Mouse (Mus musculus): ENCODE measurements around the gene Cyp2e1. TPM values are rescaled to one million over a fixed set of nuclear protein-coding genes. Genes with fewer than 3 reads are reported as not detected.

Gene Cyp2e1
- not detected for polyA plus RNA-seq (2017; shearing (Covaris generic))

GRCm38 (mm10) chr7:140763447-140764020 lies at the start of gene Cyp2e1:
Gene Cyp2e1 (plus strand): TSS chr7:140763739.

GRCm38 (mm10) chr7:140787406-140788052 lies 24.0 kb downstream of the Cyp2e1 start, which contains the start of gene Syce1:
Gene Syce1 (minus strand): TSS chr7:140787852.

GRCm38 (mm10) chr7:140821653-140822329 lies 58.3 kb downstream of the Cyp2e1 start, which contains the start of gene Zfp941:
Gene Zfp941 (minus strand): TSS chr7:140822178.

Other genes starting within 250 kb of the Cyp2e1 start
- gene Olfr538, start 195.9 kb upstream of the Cyp2e1 start, polyA plus RNA-seq (2017; shearing (Covaris generic)), result not detected
- 0.05 TPM for gene Olfr46, start 162.5 kb upstream of the Cyp2e1 start, polyA plus RNA-seq (2017; shearing (Covaris generic))
- not detected for gene Olfr61, start 134.8 kb upstream of the Cyp2e1 start, polyA plus RNA-seq (2017; shearing (Covaris generic))
- gene Olfr53, start 117.3 kb upstream of the Cyp2e1 start, polyA plus RNA-seq (2017; shearing (Covaris generic)), result not detected
- 0.21 TPM for gene Olfr539, start 103.8 kb upstream of the Cyp2e1 start, polyA plus RNA-seq (2017; shearing (Covaris generic))
- 0.06 TPM for gene Olfr45, start 81.8 kb upstream of the Cyp2e1 start, polyA plus RNA-seq (2017; shearing (Covaris generic))
- not detected for gene Olfr541, start 66.5 kb upstream of the Cyp2e1 start, polyA plus RNA-seq (2017; shearing (Covaris generic))
- gene Syce1, start 24.1 kb downstream of the Cyp2e1 start, polyA plus RNA-seq (2017; shearing (Covaris generic)), result not detected
- gene Zfp941, start 58.4 kb downstream of the Cyp2e1 start, polyA plus RNA-seq (2017; shearing (Covaris generic)), result 0.18 TPM
- not detected for gene Urah, start 71.3 kb downstream of the Cyp2e1 start, polyA plus RNA-seq (2017; shearing (Covaris generic))
- gene Scgb1c1, start 81.8 kb downstream of the Cyp2e1 start, polyA plus RNA-seq (2017; shearing (Covaris generic)), result not detected
- 0.30 TPM for gene Odf3, start 84.1 kb downstream of the Cyp2e1 start, polyA plus RNA-seq (2017; shearing (Covaris generic))
- 1.3 TPM for gene Gm45785, start 92.6 kb downstream of the Cyp2e1 start, polyA plus RNA-seq (2017; shearing (Covaris generic))
- gene Ric8a, start 93.2 kb downstream of the Cyp2e1 start, polyA plus RNA-seq (2017; shearing (Covaris generic)), result 107 TPM
- 51.2 TPM for gene Bet1l, start 93.8 kb downstream of the Cyp2e1 start, polyA plus RNA-seq (2017; shearing (Covaris generic))
- 145 TPM for gene Psmd13, start 118.2 kb downstream of the Cyp2e1 start, polyA plus RNA-seq (2017; shearing (Covaris generic))
- 2.6 TPM for gene Sirt3, start 118.6 kb downstream of the Cyp2e1 start, polyA plus RNA-seq (2017; shearing (Covaris generic))
- not detected for gene Cox8b, start 136.7 kb downstream of the Cyp2e1 start, polyA plus RNA-seq (2017; shearing (Covaris generic))
- gene Nlrp6, start 157.2 kb downstream of the Cyp2e1 start, polyA plus RNA-seq (2017; shearing (Covaris generic)), result 0.11 TPM
- 9.2 TPM for gene Pgghg, start 177.7 kb downstream of the Cyp2e1 start, polyA plus RNA-seq (2017; shearing (Covaris generic))
- not detected for gene Ifitm5, start 186.6 kb downstream of the Cyp2e1 start, polyA plus RNA-seq (2017; shearing (Covaris generic))
- not detected for gene Gm45717, start 192.2 kb downstream of the Cyp2e1 start, polyA plus RNA-seq (2017; shearing (Covaris generic))
- 19.8 TPM for gene Ifitm2, start 192.2 kb downstream of the Cyp2e1 start, polyA plus RNA-seq (2017; shearing (Covaris generic))
- 8.4 TPM for gene Ifitm1, start 203.5 kb downstream of the Cyp2e1 start, polyA plus RNA-seq (2017; shearing (Covaris generic))
- 9.4 TPM for gene Ifitm3, start 247.0 kb downstream of the Cyp2e1 start, polyA plus RNA-seq (2017; shearing (Covaris generic))

Measured in effector memory CD4-positive, alpha-beta T cell, adult 7 months (primary cell).